Mouse (Mus musculus): Measurements from ENCODE around the gene Apba1. TPM values are rescaled to one million over a fixed set of nuclear protein-coding genes. Genes with fewer than 3 reads are reported as not detected.

The Apba1 gene
- polyA plus RNA-seq, 1 experiment from 2014 or later, result 15.8 TPM

DNA sequence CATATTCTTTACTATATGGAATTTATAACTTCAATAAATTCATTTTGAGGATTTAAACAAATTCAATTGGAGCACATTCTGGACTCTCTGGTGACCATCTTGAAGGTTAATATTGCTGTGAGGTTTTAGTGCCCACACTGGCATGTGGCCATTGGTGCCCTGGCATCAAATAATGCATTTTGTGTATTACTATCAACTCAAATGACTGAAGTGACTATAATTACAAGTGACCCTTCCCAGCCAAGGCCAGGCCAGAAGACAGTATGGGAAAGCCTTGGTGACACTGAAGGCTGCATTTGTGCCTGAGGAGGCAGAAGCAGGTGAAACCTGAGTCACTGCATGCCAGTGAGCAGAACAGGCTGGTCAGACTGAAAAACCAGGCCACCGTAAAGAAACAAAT lies 50.5 kb downstream of the Apba1 start:
- Histone ChIP-seq H3K27ac (replicated peaks) (no peak overlapping the region), H3K4me2 (no peak overlapping the region), H3K36me3 (no peaks in the 10 kb centered on the region), H3K4me3 (no peak overlapping the region), H3K9ac (no peak overlapping the region), H3K27me3 (no peaks in the 10 kb centered on the region), H3K9me3 (no peaks in the 10 kb centered on the region), H3K4me1 (replicated peaks) (peaks cover 14% of the 10 kb centered on the region; the same call in 1 of the 2 replicates)
- 85% methylated on average over 1 of the region's 1 CpGs for WGBS
- no peak for ATAC-seq (ENCODE audit: low FRiP score, low read depth)

- H3K4me1 ChIP-seq (replicated peaks), result peaks cover 14% of the 10 kb centered on the region; the same call in 1 of the 2 replicates
- H3K4me2 ChIP-seq, result no peak overlapping the region
- H3K4me3 ChIP-seq, result no peak overlapping the region
- H3K27me3 ChIP-seq, result no peaks in the 10 kb centered on the region
- no peak for ATAC-seq (ENCODE audit: low FRiP score, low read depth)
- H3K9ac ChIP-seq, result no peak overlapping the region
- H3K36me3 ChIP-seq, result no peaks in the 10 kb centered on the region
- WGBS, result 68% methylated on average over 5 of the region's 5 CpGs
- H3K9me3 ChIP-seq, result no peaks in the 10 kb centered on the region
- H3K27ac ChIP-seq (replicated peaks), result no peak overlapping the region
Measured at GRCm38 (mm10) chr19:23810512-23810911, 51.8 kb downstream of the Apba1 start.

DNA sequence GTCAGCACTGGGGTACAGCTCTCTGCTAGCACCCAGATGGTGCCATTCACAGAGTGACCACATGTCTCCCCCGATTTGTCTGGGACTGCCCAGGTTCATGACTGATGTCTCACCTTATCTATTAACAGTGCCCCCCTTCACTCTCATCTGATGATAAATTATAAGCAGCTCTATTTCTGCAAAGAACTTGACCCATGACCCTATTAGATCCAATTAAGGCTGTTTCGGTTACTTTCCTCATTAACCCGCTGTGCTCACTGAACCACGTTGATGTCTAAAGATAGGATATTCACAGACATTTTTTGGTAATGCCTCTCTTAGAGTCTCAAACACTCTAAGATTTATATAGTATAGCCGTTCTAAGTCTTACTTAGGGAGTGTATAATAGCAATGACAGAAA lies 52.3 kb downstream of the Apba1 start:
- H3K4me3 ChIP-seq, result no peak overlapping the region
- H3K36me3 ChIP-seq, result no peaks in the 10 kb centered on the region
- no peak overlapping the region for H3K9ac ChIP-seq
- WGBS, result 79% methylated on average over 5 of the region's 5 CpGs
- H3K4me1 ChIP-seq (replicated peaks), result peaks cover 14% of the 10 kb centered on the region; the same call in 1 of the 2 replicates
- no peaks in the 10 kb centered on the region for H3K9me3 ChIP-seq
- no peaks in the 10 kb centered on the region for H3K27me3 ChIP-seq
- H3K4me2 ChIP-seq, result no peak overlapping the region
- no peak overlapping the region for H3K27ac ChIP-seq (replicated peaks)
- ATAC-seq (ENCODE audit: low FRiP score, low read depth), result 0 out of 2 replicates have a peak, but pooled peaks have one; percentile 21

DNA sequence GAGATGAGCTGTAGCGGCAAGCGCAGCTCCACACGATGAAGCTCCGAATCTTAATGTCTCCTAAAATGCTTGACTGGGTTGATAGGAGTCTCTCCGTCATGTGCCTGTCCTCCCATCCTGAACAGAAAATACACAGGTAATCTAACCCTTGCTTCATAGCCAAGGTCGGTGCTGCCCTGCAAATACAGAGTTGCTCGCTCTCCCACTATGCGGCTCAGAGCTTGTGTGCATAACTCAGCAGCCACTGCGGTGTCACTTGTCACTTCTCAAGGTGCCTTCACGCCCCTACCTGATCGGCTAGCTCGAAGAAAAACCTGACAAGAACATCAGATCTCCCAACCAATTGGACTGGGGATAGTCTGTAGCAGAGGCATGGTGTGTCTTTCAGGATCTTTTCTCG lies 58.1 kb downstream of the Apba1 start:
- Histone ChIP-seq H3K36me3 (no peaks in the 10 kb centered on the region; the same call in 1 of the 2 replicates), H3K27me3 (no peaks in the 10 kb centered on the region), H3K4me1 (replicated peaks) (no peaks in the 10 kb centered on the region), H3K27ac (replicated peaks) (no peak overlapping the region), H3K9ac (no peak overlapping the region), H3K4me2 (no peak overlapping the region), H3K4me3 (no peak overlapping the region), H3K9me3 (no peaks in the 10 kb centered on the region)
- 71% methylated on average over 13 of the region's 13 CpGs for WGBS
- ATAC-seq (ENCODE audit: low FRiP score, low read depth), result 0 out of 2 replicates have a peak, but pooled peaks have one; percentile 17

DNA sequence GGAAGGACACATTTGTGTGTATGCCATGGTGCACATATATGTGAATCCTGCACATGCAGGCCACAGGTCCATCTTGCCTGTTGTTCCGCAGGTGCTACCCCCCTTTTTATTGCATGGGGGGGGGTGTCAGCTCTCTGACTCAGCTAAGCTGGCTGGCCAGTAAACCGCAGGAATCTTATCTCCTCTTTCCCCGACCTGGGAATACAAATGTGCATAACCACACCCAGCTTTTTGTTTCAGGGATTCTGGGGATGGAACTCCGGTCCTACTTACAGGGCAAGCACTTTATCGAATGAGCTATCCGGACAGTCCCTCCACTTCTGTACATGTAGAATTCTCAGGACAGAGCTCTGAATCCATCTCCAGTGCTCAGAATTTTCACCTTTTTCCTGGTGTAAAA lies 58.5 kb downstream of the Apba1 start:
- Histone ChIP-seq H3K9ac (no peak overlapping the region), H3K4me1 (replicated peaks) (no peaks in the 10 kb centered on the region), H3K4me3 (no peak overlapping the region), H3K4me2 (no peak overlapping the region), H3K27me3 (no peaks in the 10 kb centered on the region), H3K9me3 (no peaks in the 10 kb centered on the region), H3K27ac (replicated peaks) (no peak overlapping the region), H3K36me3 (no peaks in the 10 kb centered on the region; the same call in 1 of the 2 replicates)
- ATAC-seq (ENCODE audit: low FRiP score, low read depth), result no peak
- WGBS, result 83% methylated on average over 6 of the region's 6 CpGs

GRCm38 (mm10) chr19:23819882-23820281 lies 61.2 kb downstream of the Apba1 start:
- no peak for ATAC-seq (ENCODE audit: low FRiP score, low read depth)
- Histone ChIP-seq H3K4me3 (no peak overlapping the region), H3K9ac (no peak overlapping the region), H3K36me3 (no peaks in the 10 kb centered on the region; the same call in 1 of the 2 replicates), H3K27ac (replicated peaks) (no peak overlapping the region), H3K4me1 (replicated peaks) (no peaks in the 10 kb centered on the region), H3K4me2 (no peak overlapping the region), H3K27me3 (no peaks in the 10 kb centered on the region), H3K9me3 (no peaks in the 10 kb centered on the region)
- WGBS, result 41% methylated on average over 8 of the region's 8 CpGs

DNA sequence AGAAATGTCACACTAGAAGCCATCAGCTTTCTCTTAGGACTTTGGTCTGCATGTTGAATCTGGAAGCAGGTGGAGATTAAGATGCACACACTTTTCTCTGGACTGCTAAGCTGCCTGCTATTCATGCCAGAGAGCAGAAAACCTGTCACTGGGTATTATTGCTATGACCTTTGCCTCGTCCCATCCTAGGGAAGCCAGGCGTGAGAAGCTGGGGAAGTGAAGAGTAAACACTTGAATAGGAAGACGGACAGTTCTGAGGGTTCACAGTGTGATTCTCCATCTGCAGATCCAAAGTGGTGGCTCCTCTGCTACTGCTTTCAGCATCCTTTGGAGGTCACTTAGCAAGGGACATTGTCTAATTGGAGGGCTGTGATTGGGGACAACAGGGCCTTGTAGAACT lies 63.8 kb downstream of the Apba1 start:
- ATAC-seq (ENCODE audit: low FRiP score, low read depth), result no peak
- H3K27me3 ChIP-seq, result no peaks in the 10 kb centered on the region
- WGBS, result 40% methylated on average over 3 of the region's 3 CpGs

DNA sequence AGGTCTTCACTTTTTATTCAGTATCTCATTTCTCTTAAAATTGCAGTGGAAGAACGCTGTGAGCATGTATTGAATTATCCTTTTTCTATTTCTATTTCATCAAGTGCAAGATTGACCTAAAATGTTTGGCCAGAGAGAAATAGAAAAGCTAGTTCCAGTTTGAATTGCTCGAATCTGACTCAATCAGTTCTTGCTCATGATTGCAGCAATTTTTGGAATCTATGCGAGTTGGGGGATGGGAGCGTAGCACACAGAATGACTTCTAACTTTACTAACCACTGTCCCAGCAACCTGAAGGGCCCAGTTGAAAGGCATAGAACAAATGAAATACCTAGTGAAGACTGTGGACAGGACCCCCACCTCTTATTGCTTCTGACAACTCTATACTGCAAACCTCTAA lies 64.8 kb downstream of the Apba1 start:
- H3K27ac ChIP-seq (replicated peaks), result no peak overlapping the region
- H3K9me3 ChIP-seq, result no peaks in the 10 kb centered on the region
- H3K9ac ChIP-seq, result no peak overlapping the region
- no peaks in the 10 kb centered on the region for H3K27me3 ChIP-seq
- no peak for ATAC-seq (ENCODE audit: low FRiP score, low read depth)
- no peaks in the 10 kb centered on the region for H3K36me3 ChIP-seq
- no peak overlapping the region for H3K4me3 ChIP-seq
- no peaks in the 10 kb centered on the region for H3K4me1 ChIP-seq (replicated peaks)
- 90% methylated on average over 4 of the region's 4 CpGs for WGBS
- no peak overlapping the region for H3K4me2 ChIP-seq

More for the DNA sequence above, 63.8 kb downstream of the Apba1 start:
- H3K36me3 ChIP-seq, result no peaks in the 10 kb centered on the region; the same call in 1 of the 2 replicates
- H3K9ac ChIP-seq, result no peak overlapping the region
- H3K9me3 ChIP-seq, result no peaks in the 10 kb centered on the region
- no peaks in the 10 kb centered on the region for H3K4me1 ChIP-seq (replicated peaks)
- H3K27ac ChIP-seq (replicated peaks), result no peak overlapping the region
- H3K4me2 ChIP-seq, result no peak overlapping the region
- no peak overlapping the region for H3K4me3 ChIP-seq

DNA sequence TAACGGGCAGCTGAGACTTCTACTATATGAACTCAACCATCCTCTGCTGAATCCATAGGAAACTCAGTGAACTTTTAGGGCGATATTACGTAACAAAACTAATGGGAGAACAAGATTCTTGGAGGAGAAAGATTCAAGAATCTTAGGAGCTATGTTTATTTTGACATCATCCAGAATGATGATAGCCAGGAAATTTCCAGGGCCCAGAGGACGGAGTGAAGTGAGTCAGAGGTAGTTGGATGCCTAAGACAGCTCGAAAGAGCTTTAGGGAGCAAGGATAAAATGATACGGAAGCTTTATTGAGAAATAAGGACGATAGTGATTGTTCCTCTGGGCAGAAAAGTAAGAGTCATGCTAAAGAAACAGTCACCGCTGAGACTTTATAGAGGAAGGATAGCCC lies 67.6 kb downstream of the Apba1 start:
- Histone ChIP-seq H3K4me3 (no peak overlapping the region), H3K4me1 (replicated peaks) (peaks cover 5% of the 10 kb centered on the region; the same call in 1 of the 2 replicates), H3K9ac (no peak overlapping the region), H3K36me3 (no peaks in the 10 kb centered on the region), H3K4me2 (no peak overlapping the region), H3K27me3 (no peaks in the 10 kb centered on the region), H3K27ac (replicated peaks) (no peak overlapping the region), H3K9me3 (no peaks in the 10 kb centered on the region)
- ATAC-seq (ENCODE audit: low FRiP score, low read depth), result no peak
- WGBS, result 91% methylated on average over 8 of the region's 8 CpGs

- 46% methylated on average over 7 of the region's 7 CpGs for WGBS
- peak overlapping the region; percentile 49 for H3K27ac ChIP-seq (replicated peaks)
- peak; percentile 25; the same call in 1 of the 2 replicates for ATAC-seq (ENCODE audit: low FRiP score, low read depth)
- H3K9me3 ChIP-seq, result no peaks in the 10 kb centered on the region
- H3K36me3 ChIP-seq, result no peaks in the 10 kb centered on the region
- H3K9ac ChIP-seq, result no peak overlapping the region
- H3K4me1 ChIP-seq (replicated peaks), result peaks cover 26% of the 10 kb centered on the region
- no peak overlapping the region for H3K4me3 ChIP-seq
- no peaks in the 10 kb centered on the region for H3K27me3 ChIP-seq
- H3K4me2 ChIP-seq, result no peak overlapping the region
Measured at GRCm38 (mm10) chr19:23830761-23831160, 72.1 kb downstream of the Apba1 start.

GRCm38 (mm10) chr19:23833685-23834682 lies 75.3 kb downstream of the Apba1 start:
- Histone ChIP-seq H3K9me3 (no peaks in the 10 kb centered on the region), H3K4me3 (no peak overlapping the region), H3K9ac (no peak overlapping the region), H3K4me1 (replicated peaks) (peaks cover 33% of the 10 kb centered on the region), H3K27ac (replicated peaks) (peak overlapping the region; percentile 50), H3K36me3 (no peaks in the 10 kb centered on the region), H3K27me3 (no peaks in the 10 kb centered on the region), H3K4me2 (no peak overlapping the region)
- peak; percentile 61; the same call in 1 of the 2 replicates for ATAC-seq (ENCODE audit: low FRiP score, low read depth)
- WGBS, result 29% methylated on average over 14 of the region's 14 CpGs

DNA sequence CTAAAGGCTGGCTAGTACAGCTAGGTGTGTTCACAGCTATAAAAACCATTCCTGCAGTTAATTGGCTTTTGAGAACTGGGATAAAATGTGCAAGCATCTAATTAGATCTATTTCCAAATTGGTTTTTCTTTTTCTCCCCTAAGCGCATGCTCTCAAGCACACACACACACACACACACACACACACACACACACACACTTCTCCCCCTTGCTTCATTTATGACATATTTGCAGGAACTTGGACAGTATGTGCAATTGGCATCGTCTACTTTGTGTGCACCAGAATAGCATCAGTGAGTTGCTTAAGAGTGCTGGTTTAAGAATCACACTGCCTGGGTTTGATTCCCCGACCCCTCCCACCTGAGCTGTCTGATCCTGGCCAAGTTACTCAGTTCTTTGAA lies 76.0 kb downstream of the Apba1 start:
- WGBS, result 60% methylated on average over 3 of the region's 3 CpGs
- H3K27ac ChIP-seq (replicated peaks), result peak overlapping the region; percentile 50; the same call in 1 of the 2 replicates
- no peaks in the 10 kb centered on the region for H3K27me3 ChIP-seq
- ATAC-seq (ENCODE audit: low FRiP score, low read depth), result no peak
- H3K9ac ChIP-seq, result no peak overlapping the region
- H3K4me2 ChIP-seq, result no peak overlapping the region
- H3K9me3 ChIP-seq, result no peaks in the 10 kb centered on the region
- peaks cover 33% of the 10 kb centered on the region for H3K4me1 ChIP-seq (replicated peaks)
- no peaks in the 10 kb centered on the region for H3K36me3 ChIP-seq
- H3K4me3 ChIP-seq, result no peak overlapping the region

Measured in hindbrain, embryonic 15.5 days (tissue).